Mouse (Mus musculus) bone marrow macrophage, adult 2 months (primary cell): ENCODE data around the gene Gm17783. TPM values are rescaled to one million over a fixed set of nuclear protein-coding genes. Genes with fewer than 3 reads are reported as not detected.
"Not testable (repeated sequence)": the region's sequence is repeated elsewhere in the genome, so short reads cannot be mapped to it uniquely, and the experiment has no call there.

Experiments used
- H3K27ac ChIP-seq: 2 replicates; pipeline ENCODE4 v1.5.1; 2012; ENCODE audit warnings: low read depth, low read length; ENCODE audit not compliant: insufficient read depth
- H3K4me1 ChIP-seq: 2 replicates; pipeline ENCODE4 v1.6.1; 2012; ENCODE audit warnings: low read length; ENCODE audit not compliant: control insufficient read depth, insufficient read depth
- H3K4me3 ChIP-seq: 2 replicates; pipeline ENCODE4 v1.5.1; 2012; ENCODE audit warnings: mild to moderate bottlenecking, low read length, moderate library complexity; ENCODE audit not compliant: insufficient read depth
- CTCF ChIP-seq: IDR thresholded peaks from 2 replicates; pipeline ENCODE4 v1.5.1; 2012; ENCODE audit warnings: low read depth, mild to moderate bottlenecking, low read length, moderate library complexity
- POLR2A ChIP-seq: IDR thresholded peaks from 2 replicates; pipeline ENCODE4 v1.6.1; 2012; ENCODE audit warnings: mild to moderate bottlenecking, low read depth, low read length, borderline replicate concordance
- polyA plus RNA-seq: library from polyadenylated mRNA; stranded (reverse); fragments of >200 nt; gene quantifications from 2 replicates; pipeline ENCODE4 v1.2.4, GENCODE M21; 2012; ENCODE audit not compliant: missing spikeins, insufficient read depth, insufficient read length

Gene Gm17783
- not detected in 2 replicates for polyA plus RNA-seq

DNA sequence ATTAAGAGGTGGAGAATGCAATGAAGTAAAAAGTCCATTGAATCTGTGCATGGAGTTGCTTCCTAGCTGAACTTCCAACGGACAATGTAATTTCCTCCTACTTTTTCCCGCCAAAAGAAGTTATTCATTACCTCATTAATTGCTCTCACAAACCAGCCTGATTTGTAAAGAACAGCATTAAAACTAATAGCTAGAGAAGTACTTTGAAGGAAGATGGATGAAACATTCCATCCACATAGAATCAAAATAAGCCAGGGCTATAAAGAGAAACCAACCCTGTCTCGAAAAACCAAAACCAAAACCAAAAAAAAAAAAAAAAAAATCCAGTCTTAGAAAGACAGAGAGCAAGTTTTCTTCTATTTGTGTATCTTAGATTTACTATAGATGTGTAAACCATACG lies at the start of gene Gm17783:
TSS of gene Gm17783 (minus strand) at position 101 of the 400 bp plus-strand sequence.
- TF ChIP-seq POLR2A (no peak), CTCF (no peak)

GRCm38 (mm10) chr16:45579883-45580282 lies 48.0 kb upstream of the Gm17783 start:
- H3K27ac ChIP-seq: no peak overlapping the region
- no peak overlapping the region for H3K4me3 ChIP-seq
- TF ChIP-seq CTCF (no peak), POLR2A (no peak)
- no peaks in the 10 kb centered on the region for H3K4me1 ChIP-seq

More for the DNA sequence above, at the start of gene Gm17783:
- no peak within 1 kb of the TSS for H3K4me3 ChIP-seq
- H3K4me1 ChIP-seq: no peaks in the 10 kb centered on the region
- no peak within 1 kb of the TSS for H3K27ac ChIP-seq

- Histone ChIP-seq H3K4me3 (no peak overlapping the region), H3K4me1 (no peaks in the 10 kb centered on the region), H3K27ac (no peak overlapping the region)
- TF ChIP-seq CTCF: no peak
- no peak for TF ChIP-seq POLR2A
Measured at GRCm38 (mm10) chr16:45572307-45572706, 40.5 kb upstream of the Gm17783 start.

GRCm38 (mm10) chr16:45561747-45562146 lies 29.9 kb upstream of the Gm17783 start:
- TF ChIP-seq CTCF (no peak), POLR2A (no peak)
- peaks cover 12% of the 10 kb centered on the region for H3K4me1 ChIP-seq
- no peak overlapping the region for H3K4me3 ChIP-seq
- peak overlapping the region; percentile 64 for H3K27ac ChIP-seq

DNA sequence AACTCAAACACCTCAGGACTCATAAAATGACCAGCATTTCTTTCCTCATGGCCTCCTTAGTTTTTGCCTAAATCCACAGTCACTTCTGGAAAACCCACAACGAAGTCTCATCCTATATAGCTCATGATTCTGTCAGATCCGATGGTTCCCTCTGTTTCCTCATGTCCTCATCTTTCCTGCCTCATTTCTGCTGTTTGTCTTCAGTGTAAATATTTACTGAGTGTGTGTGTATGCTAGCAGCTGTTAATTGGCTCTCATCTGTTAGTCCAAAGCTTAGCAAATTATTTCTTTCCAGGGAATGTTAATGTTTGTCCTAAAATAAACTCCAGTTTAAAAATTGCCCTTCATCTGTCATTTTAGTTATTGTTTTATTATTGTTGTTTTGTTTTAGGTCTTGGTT lies 19.7 kb upstream of the Gm17783 start:
- TF ChIP-seq CTCF (no peak), POLR2A (no peak)
- H3K4me3 ChIP-seq: no peak overlapping the region
- no peak overlapping the region for H3K27ac ChIP-seq
- H3K4me1 ChIP-seq: no peaks in the 10 kb centered on the region

- TF ChIP-seq POLR2A: no peak
- TF ChIP-seq CTCF: no peak
- no peaks in the 10 kb centered on the region for H3K4me1 ChIP-seq
- H3K27ac ChIP-seq: no peak overlapping the region
- no peak overlapping the region for H3K4me3 ChIP-seq
Measured at GRCm38 (mm10) chr16:45547982-45548381, 16.1 kb upstream of the Gm17783 start.

GRCm38 (mm10) chr16:45544341-45544740 lies 12.5 kb upstream of the Gm17783 start:
- no peaks in the 10 kb centered on the region for H3K4me1 ChIP-seq
- no peak overlapping the region for H3K27ac ChIP-seq
- H3K4me3 ChIP-seq: no peak overlapping the region
- TF ChIP-seq CTCF (no peak), POLR2A (no peak)

DNA sequence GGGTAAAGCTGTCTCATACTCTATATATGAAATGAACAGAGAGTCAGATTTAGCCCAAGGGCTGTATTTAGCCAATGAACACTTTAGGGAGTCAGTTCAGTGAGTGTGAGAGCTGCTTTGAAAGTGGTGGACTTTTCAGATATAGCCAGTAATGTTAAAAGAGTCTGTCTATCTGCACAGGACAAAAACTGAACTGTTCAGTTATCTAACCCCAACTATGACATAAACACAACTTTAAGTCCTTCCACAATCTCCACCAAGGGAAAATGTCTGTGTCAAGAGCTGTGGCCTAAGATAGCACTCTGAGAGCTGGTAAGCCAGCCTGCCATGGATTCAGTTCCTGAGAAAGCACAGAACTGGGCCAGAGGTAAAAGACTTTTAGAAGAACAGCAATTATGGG lies 10.3 kb upstream of the Gm17783 start:
- Histone ChIP-seq H3K27ac (no peak overlapping the region), H3K4me3 (no peak overlapping the region), H3K4me1 (no peaks in the 10 kb centered on the region)
- no peak for TF ChIP-seq CTCF
- TF ChIP-seq POLR2A: no peak

DNA sequence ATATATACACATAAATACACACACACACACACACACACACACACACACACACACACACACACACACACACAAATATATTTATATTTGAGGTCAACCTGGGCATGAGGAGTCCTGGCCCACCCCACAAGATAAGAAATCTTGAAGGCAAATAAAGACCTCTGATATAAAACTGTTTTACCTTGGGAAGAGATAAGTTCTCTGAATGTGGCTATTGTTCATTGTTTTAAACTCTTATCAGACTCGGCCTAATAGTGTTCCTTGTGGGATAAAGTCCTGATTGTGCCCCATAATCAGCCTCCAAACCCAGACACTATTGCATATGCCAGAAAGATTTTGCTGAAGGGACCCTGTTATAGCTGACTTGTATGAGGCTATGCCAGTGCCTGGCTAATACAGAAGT lies 6.5 kb upstream of the Gm17783 start:
- not testable (repeated sequence) for H3K4me1 ChIP-seq, H3K4me3 ChIP-seq, H3K27ac ChIP-seq

DNA sequence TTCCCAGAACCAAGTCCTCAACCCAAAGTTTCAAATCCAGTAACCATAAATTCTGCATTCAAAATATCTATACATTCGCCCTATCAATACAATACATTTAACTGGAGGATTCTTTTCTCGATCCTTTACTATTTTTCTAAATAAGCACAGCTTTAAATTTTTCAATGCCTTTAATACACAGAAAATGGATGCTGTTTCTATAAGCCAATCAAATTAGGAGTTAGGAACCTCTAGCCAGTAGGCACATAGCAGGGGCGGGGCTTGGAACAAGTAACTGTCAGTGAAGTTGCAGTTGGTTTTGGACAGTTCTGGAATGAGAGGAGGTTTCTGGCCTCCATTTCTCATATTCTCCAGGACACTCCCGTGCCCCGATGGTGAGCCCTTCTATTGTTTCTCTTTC lies 3.2 kb upstream of the Gm17783 start, which contains the start of gene Slc9c1:
TSS of gene Slc9c1 (plus strand) at position 301 of the 400 bp plus-strand sequence.
- no peaks in the 10 kb centered on the region for H3K4me1 ChIP-seq
- no peak within 1 kb of the TSS for H3K4me3 ChIP-seq
- H3K27ac ChIP-seq: no peak within 1 kb of the TSS
- no peak for TF ChIP-seq CTCF
- TF ChIP-seq POLR2A: no peak

GRCm38 (mm10) chr16:45525551-45525950 lies 6.3 kb downstream of the Gm17783 start:
- TF ChIP-seq CTCF (no peak), POLR2A (no peak)

DNA sequence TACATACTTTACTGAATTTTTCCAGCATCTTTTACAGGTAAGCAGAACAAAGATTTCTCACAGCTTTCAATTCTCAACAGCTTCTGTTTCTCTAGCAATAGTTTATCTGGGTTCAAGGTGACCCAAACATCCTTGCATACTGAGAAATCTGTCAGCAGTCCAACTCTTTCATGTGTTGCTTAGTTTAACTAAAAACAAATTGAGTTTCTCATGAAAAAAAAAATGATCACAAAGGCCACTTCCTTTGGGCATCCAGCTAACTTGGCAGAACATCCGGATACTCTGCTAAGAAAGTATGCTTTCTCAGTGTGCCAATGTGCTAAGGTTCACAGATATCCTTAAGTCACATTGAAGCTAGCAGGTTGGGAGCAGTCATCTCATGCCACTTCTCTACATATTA lies 36.5 kb downstream of the Gm17783 start:
- no peaks in the 10 kb centered on the region for H3K4me1 ChIP-seq
- no peak overlapping the region for H3K4me3 ChIP-seq
- TF ChIP-seq POLR2A: no peak
- no peak for TF ChIP-seq CTCF
- no peak overlapping the region for H3K27ac ChIP-seq

More at GRCm38 (mm10) chr16:45525551-45525950, 6.3 kb downstream of the Gm17783 start:
- Histone ChIP-seq H3K4me1 (peaks cover 5% of the 10 kb centered on the region), H3K27ac (no peak overlapping the region), H3K4me3 (no peak overlapping the region)
